Mouse (Mus musculus) myocyte (in vitro differentiated cells): Measurements from ENCODE around the gene Ccl7.

Experiments
- CEBPB ChIP-seq: IDR thresholded peaks from 2 replicates; pipeline ENCODE4 v1.6.1; 2011; ENCODE audit warnings: mild to moderate bottlenecking, moderate library complexity; ENCODE audit not compliant: poor library complexity, insufficient read depth, severe bottlenecking
- E2F4 ChIP-seq: IDR thresholded peaks from one replicate; pipeline ENCODE4 v1.6.1; 2011; ENCODE audit warnings: mild to moderate bottlenecking, control low read depth, moderate library complexity; ENCODE audit not compliant: insufficient read depth
- MAX ChIP-seq: IDR thresholded peaks from one replicate; pipeline ENCODE4 v1.6.1; 2011; ENCODE audit warnings: low read depth, mild to moderate bottlenecking, control low read depth
- MYOD1 ChIP-seq, 3 experiments: IDR thresholded peaks; one replicate each; pipeline ENCODE4 v1.6.1; 2011; ENCODE audit warnings: control low read depth in 2 of 3, low read depth in 2 of 3, mild to moderate bottlenecking in 2 of 3, moderate library complexity in 1 of 3; ENCODE audit not compliant: insufficient read length in 2 of 3, control insufficient read depth in 1 of 3
- MYOG ChIP-seq, 3 experiments: IDR thresholded peaks; one replicate each; pipeline ENCODE4 v1.6.1; 2011; ENCODE audit warnings: control low read depth in 2 of 3, low read depth in 2 of 3, mild to moderate bottlenecking in 2 of 3; ENCODE audit not compliant: insufficient read length in 2 of 3, control insufficient read depth in 1 of 3, insufficient read depth in 1 of 3
- POLR2A ChIP-seq: IDR thresholded peaks from one replicate; pipeline ENCODE4 v1.6.1; 2011; ENCODE audit warnings: low read depth, mild to moderate bottlenecking, control low read depth, moderate library complexity; ENCODE audit not compliant: insufficient read length
- POLR2AphosphoS2 ChIP-seq: IDR thresholded peaks from one replicate; pipeline ENCODE4 v1.6.1; 2011; ENCODE audit warnings: low read depth, control low read depth; ENCODE audit not compliant: insufficient read length
- TCF12 ChIP-seq: IDR thresholded peaks from one replicate; pipeline ENCODE4 v1.6.1; 2011; ENCODE audit warnings: mild to moderate bottlenecking, control low read depth; ENCODE audit not compliant: poor library complexity, insufficient read depth, severe bottlenecking
- TCF3 ChIP-seq: IDR thresholded peaks from one replicate; pipeline ENCODE4 v1.6.1; 2011; ENCODE audit warnings: low read depth, control low read depth; ENCODE audit not compliant: insufficient read length
- USF1 ChIP-seq: IDR thresholded peaks from one replicate; pipeline ENCODE4 v1.6.1; 2011; ENCODE audit warnings: low read depth, mild to moderate bottlenecking, control low read depth, moderate library complexity

DNA sequence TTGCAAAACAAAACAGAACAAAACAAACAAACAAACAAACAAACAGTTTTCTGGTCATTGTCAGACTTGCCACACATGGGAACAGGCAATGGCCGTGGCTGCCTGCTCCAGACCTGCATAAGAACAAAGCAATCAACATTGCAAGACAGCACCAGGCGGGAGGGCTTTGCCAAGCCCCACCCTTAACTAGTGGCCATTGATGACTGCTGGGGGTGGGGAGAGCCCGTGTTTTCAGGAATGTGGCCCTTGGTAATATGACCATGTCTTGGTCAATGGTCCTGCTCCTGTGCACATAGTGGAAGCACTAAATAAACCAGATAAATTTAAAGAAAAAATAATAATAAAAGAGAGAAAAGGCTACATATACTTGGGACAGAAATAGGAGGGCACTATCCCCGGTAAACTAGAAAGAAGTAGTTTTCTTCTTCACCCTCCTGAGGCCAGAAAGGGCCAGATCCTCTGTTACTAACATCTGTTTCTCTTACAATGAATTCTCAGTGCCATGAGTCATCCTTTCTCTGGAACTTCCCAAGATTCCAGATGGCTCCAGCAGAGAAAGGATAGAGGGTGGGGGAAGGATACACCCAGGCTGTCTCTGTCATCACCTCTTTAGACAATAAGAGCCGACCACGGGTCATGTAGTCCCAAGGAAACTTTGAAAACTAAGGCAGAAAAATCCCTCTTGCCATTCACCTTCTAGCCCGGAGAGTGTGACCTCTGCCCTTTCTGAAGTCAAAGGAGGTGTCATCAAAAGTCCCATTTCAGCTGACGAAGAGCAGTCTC is 33.9 kb upstream of the Ccl7 start:
- TF ChIP-seq TCF3 (no peak), MYOD1 (IDR thresholded peaks at IDR 0.05; ENCODE audit: control insufficient read depth in 1 of 3, insufficient read length in 2 of 3, low read depth in 2 of 3) (no peak), CEBPB (0 out of 2 replicates have a peak, but pooled peaks have one; percentile 7), MAX (no peak), POLR2AphosphoS2 (no peak), USF1 (no peak), POLR2A (no peak), MYOG (IDR thresholded peaks at IDR 0.05; ENCODE audit: control insufficient read depth in 1 of 3, insufficient read depth in 1 of 3, insufficient read length in 2 of 3, low read depth in 2 of 3) (no peak), TCF12 (peak; percentile 54), E2F4 (no peak)
